In genomic region chr5:72503531-72504523, GRCm38 (mm10) we compare ENCODE assay signal across 9 mouse cellular contexts. TPM values are rescaled to one million over a fixed set of nuclear protein-coding genes. Genes with fewer than 3 reads are reported as not detected.
DNase-seq lines count a peak whose midpoint lies in the region; ATAC-seq lines count a peak whose summit lies in the region.
"Had no signal": no experiment of that assay in that cellular context is flagged by ENCODE, and none has a peak within 500 bp of the region (broad histone marks: within the 10 kb centered on the region; RNA-seq: fewer than 3 reads in every experiment).

TSS of gene Corin (minus strand) at chr5:72504473.

- 1% methylated on average over 64 of the region's 64 CpGs for WGBS in kidney, embryonic 15.5 days
- 1% methylated on average over 64 of the region's 64 CpGs for WGBS in embryonic facial prominence, embryonic 15.5 days
- WGBS in hindbrain, embryonic 10.5 days, result 2% methylated on average over 64 of the region's 64 CpGs
- 1% methylated on average over 64 of the region's 64 CpGs for WGBS in liver, embryonic 16.5 days (ENCODE audit: insufficient replicate concordance)

- peak within 1 kb of the TSS; percentile 30 for H3K9ac ChIP-seq in kidney, embryonic 15.5 days
- peak within 1 kb of the TSS; percentile 21 for H3K9ac ChIP-seq in embryonic facial prominence, embryonic 15.5 days
- H3K9ac ChIP-seq in liver, embryonic 16.5 days (ENCODE audit: low read depth, low read length), result no peak within 1 kb of the TSS

- H3K27me3 ChIP-seq in kidney, embryonic 15.5 days, result peaks cover 34% of the 10 kb centered on the region
- peaks cover 36% of the 10 kb centered on the region for H3K27me3 ChIP-seq in embryonic facial prominence, embryonic 15.5 days
- peaks cover 48% of the 10 kb centered on the region for H3K27me3 ChIP-seq in hindbrain, embryonic 10.5 days (ENCODE audit: insufficient read depth, poor library complexity, severe bottlenecking)
- H3K27me3 ChIP-seq in liver, embryonic 16.5 days (ENCODE audit: control insufficient read depth, insufficient read depth, low read depth, low read length), result peaks cover 26% of the 10 kb centered on the region

- peak within 1 kb of the TSS; percentile 45 for H3K4me3 ChIP-seq in kidney, embryonic 15.5 days (replicated peaks)
- peak within 1 kb of the TSS; percentile 46 for H3K4me3 ChIP-seq in embryonic facial prominence, embryonic 15.5 days (replicated peaks)
- peak within 1 kb of the TSS; percentile 58 for H3K4me3 ChIP-seq in hindbrain, embryonic 10.5 days
- peak within 1 kb of the TSS; percentile 14 for H3K4me3 ChIP-seq in liver, embryonic 16.5 days (ENCODE audit: low read depth, low read length)

- H3K36me3 ChIP-seq in kidney, embryonic 15.5 days, result no peaks in the 10 kb centered on the region
- no peaks in the 10 kb centered on the region for H3K36me3 ChIP-seq in embryonic facial prominence, embryonic 15.5 days
- 0 out of 2 replicates have a peak, but pooled peaks cover 4% of the 10 kb centered on the region for H3K36me3 ChIP-seq in hindbrain, embryonic 10.5 days
- H3K36me3 ChIP-seq in liver, embryonic 16.5 days (ENCODE audit: control insufficient read depth, insufficient read depth), result no peaks in the 10 kb centered on the region
- H3K36me3 ChIP-seq: G1E had no signal

- H3K27ac ChIP-seq in kidney, embryonic 15.5 days, result no peak within 1 kb of the TSS
- H3K27ac ChIP-seq in embryonic facial prominence, embryonic 15.5 days (replicated peaks), result no peak within 1 kb of the TSS
- H3K27ac ChIP-seq in hindbrain, embryonic 10.5 days, result peak within 1 kb of the TSS; percentile 70
- no peak within 1 kb of the TSS for H3K27ac ChIP-seq in liver, embryonic 16.5 days (ENCODE audit: low read length)

- no peaks in the 10 kb centered on the region for H3K9me3 ChIP-seq in kidney, embryonic 15.5 days (replicated peaks)
- no peaks in the 10 kb centered on the region for H3K9me3 ChIP-seq in embryonic facial prominence, embryonic 15.5 days (replicated peaks)
- H3K9me3 ChIP-seq in hindbrain, embryonic 10.5 days, result no peaks in the 10 kb centered on the region
- H3K9me3 ChIP-seq in liver, embryonic 16.5 days (replicated peaks; ENCODE audit: control insufficient read depth, low read length), result no peaks in the 10 kb centered on the region
- H3K9me3 ChIP-seq: G1E had no signal

- H3K4me1 ChIP-seq in kidney, embryonic 15.5 days, result peaks cover 24% of the 10 kb centered on the region
- H3K4me1 ChIP-seq in embryonic facial prominence, embryonic 15.5 days, result peaks cover 15% of the 10 kb centered on the region
- peaks cover 26% of the 10 kb centered on the region for H3K4me1 ChIP-seq in hindbrain, embryonic 10.5 days (replicated peaks)
- H3K4me1 ChIP-seq in liver, embryonic 16.5 days (ENCODE audit: control insufficient read depth, low read depth, low read length), result no peaks in the 10 kb centered on the region

- peak; percentile 62 for ATAC-seq in kidney, embryonic 15.5 days (replicated peaks; ENCODE audit: low FRiP score)
- no peak for ATAC-seq in embryonic facial prominence, embryonic 15.5 days (ENCODE audit: insufficient number of reproducible peaks, low FRiP score, low TSS enrichment, low read depth)
- ATAC-seq in liver, embryonic 16.5 days (ENCODE audit: low read depth), result no peak

- DNase-seq in kidney, adult 8-10 months, result no peak
- peak; percentile 46 for DNase-seq in hindbrain, embryonic 10.5 days (ENCODE audit: low spot score)
- no peak for DNase-seq in B cell, adult 2 months
- no peak for DNase-seq in frontal cortex, postnatal 10 days (ENCODE audit: low spot score in 2 of 2)
- no peak for DNase-seq in layer of hippocampus, postnatal 25 days (ENCODE audit: extremely low spot score in 1 of 2, low spot score in 1 of 2)

- peak within 1 kb of the TSS; percentile 77 for H3K4me2 ChIP-seq in kidney, embryonic 15.5 days
- H3K4me2 ChIP-seq in embryonic facial prominence, embryonic 15.5 days (replicated peaks), result peak within 1 kb of the TSS; percentile 78
- peak within 1 kb of the TSS; percentile 33 for H3K4me2 ChIP-seq in liver, embryonic 16.5 days (ENCODE audit: low read depth, low read length)

RNA-seq across cellular contexts. Expression of gene Corin, which starts in this region (rescaled TPM):
- polyA plus RNA-seq in kidney, embryonic 15.5 days (2015; fragmentation: Nextera tagmentation; extraction: Ambion mirVana), result 5.4 and 6.0 TPM in 2 replicates
- polyA plus RNA-seq in embryonic facial prominence, embryonic 15.5 days (2015; fragmentation: Nextera tagmentation; extraction: Ambion mirVana), result 4.3 and 4.4 TPM in 2 replicates
- polyA plus RNA-seq in hindbrain, embryonic 10.5 days (2016; fragmentation: Nextera tagmentation; extraction: Ambion mirVana), result 5.8 and 7.8 TPM in 2 replicates
- 0.15 and 0.19 TPM in 2 replicates for polyA plus RNA-seq in liver, embryonic 16.5 days (2015; fragmentation: Nextera tagmentation; extraction: Ambion mirVana)
- not detected for total RNA-seq in layer of hippocampus, postnatal 25 days (2021)
- polyA plus RNA-seq: G1E had no signal
